Mouse (Mus musculus) lung, adult 2 months (tissue): ENCODE results near the gene Anapc2. TPM values are rescaled to one million over a fixed set of nuclear protein-coding genes. Genes with fewer than 3 reads are reported as not detected.

Experiments
- DNase-seq: peaks from one replicate; pipeline ENCODE4 v3.0.0; 2022
- H3K4me1 ChIP-seq: fragments of 200-500 bp; 2 replicates; pipeline ENCODE4 v1.6.1; 2011; ENCODE audit warnings: low read length; ENCODE audit not compliant: control insufficient read depth, insufficient read depth
- H3K4me3 ChIP-seq: fragments of 200-500 bp; replicated peaks from 2 replicates; pipeline ENCODE3; 2011; ENCODE audit warnings: low read depth, mild to moderate bottlenecking, control low read depth, low read length; ENCODE audit errors: extremely low read depth
- CTCF ChIP-seq: fragments of 200-500 bp; IDR thresholded peaks from 2 replicates; pipeline ENCODE4 v1.5.1; 2011; ENCODE audit warnings: mild to moderate bottlenecking, low read length, control low read depth; ENCODE audit not compliant: insufficient read depth
- POLR2A ChIP-seq: fragments of 200-500 bp; IDR thresholded peaks from 2 replicates; pipeline ENCODE4 v1.6.1; 2011; ENCODE audit warnings: low read depth, mild to moderate bottlenecking, control low read depth, low read length, borderline replicate concordance; ENCODE audit errors: extremely low read depth
- WGBS: fragments of 180-500 bp; shearing (Covaris S2); methylation state at CpG from one replicate; pipeline ENCODE4 v1.1.7; 2018; 5-methylcytosine and 5-hydroxymethylcytosine counted together
- polyA plus RNA-seq: library from polyadenylated mRNA; depleted of rRNA; stranded (reverse); fragments of >200 nt; gene quantifications from 2 replicates; pipeline ENCODE4 v1.2.3, GENCODE M21; 2012

The Anapc2 gene
- polyA plus RNA-seq, 1 experiment = 133 TPM

DNA sequence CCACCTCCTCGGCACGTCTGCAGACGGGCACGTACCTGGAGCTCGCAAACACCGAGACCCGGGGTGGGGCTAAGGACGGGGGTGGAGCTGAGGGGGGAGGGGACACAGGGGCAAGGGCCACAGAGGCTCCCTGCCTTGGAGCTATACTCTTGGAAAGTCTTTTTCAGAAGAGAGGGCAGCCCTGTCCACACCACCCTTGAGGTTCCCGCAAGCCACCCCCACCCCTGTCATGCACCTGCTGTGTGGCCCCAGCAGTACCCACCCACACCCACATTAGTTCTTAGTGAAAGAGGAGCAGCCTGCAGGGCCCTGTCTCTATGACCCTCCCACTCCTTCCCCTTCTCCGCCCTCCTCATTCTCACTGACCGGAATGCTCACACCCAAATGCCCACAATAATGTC is 39.2 kb downstream of the Anapc2 start:
- Histone ChIP-seq H3K4me1 (no peaks in the 10 kb centered on the region), H3K4me3 (no peak overlapping the region)
- TF ChIP-seq CTCF (no peak), POLR2A (no peak)
- WGBS = 6% methylated on average over 11 of the region's 11 CpGs
- no peak for DNase-seq

DNA sequence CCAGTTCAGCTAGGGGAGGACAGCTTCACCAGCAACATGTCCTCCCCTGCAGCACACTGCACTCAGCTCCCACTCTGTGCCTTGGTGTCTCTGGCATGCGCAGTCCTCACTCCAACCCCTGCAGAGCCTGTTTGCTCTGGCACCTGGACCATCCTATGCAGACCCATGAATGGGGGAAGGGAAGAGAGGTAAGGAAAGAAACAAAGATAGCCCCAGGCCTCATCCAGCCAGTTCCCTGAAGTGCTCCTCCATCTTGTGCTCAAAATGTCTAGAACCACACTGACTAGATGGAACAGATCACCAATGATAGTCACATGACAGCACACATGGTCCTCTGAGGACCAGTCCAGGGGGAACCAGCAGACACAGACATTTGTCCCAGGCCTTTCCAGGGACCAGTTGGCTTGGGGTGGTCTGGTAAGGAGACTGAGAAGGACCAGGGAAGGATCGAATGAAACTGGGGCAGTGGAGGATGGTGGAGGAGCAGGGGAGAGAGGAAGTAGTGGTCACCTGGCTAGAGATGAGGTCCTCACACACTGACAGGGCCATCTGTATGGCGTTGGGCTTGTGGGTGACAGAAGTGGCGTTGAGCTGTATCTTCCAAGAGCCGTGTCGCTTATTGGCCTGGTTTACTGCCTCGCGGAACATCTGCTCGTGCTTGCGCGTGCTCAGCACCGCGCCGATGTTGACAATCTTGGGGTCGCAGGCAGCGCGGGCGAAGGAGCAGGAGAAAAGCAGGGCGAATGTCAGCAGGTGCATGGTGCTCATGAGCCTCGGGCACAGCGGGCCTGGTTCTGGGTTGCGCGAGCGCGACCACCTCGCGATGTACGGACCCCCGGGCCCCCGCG is 46.1 kb downstream of the Anapc2 start:
- TF ChIP-seq CTCF (no peak), POLR2A (no peak)
- WGBS = 8% methylated on average over 31 of the region's 31 CpGs
- Histone ChIP-seq H3K4me1 (no peaks in the 10 kb centered on the region), H3K4me3 (no peak overlapping the region)
- no peak for DNase-seq

- TF ChIP-seq POLR2A = no peak
- TF ChIP-seq CTCF = no peak
- Histone ChIP-seq H3K4me1 (no peaks in the 10 kb centered on the region), H3K4me3 (no peak within 1 kb of the TSS)
- WGBS = 10% methylated on average over 58 of the region's 58 CpGs
- DNase-seq = peak; percentile 55
These were observed 46.9 kb downstream of the Anapc2 start, which contains the start of gene Grin1 for GRCm38 (mm10) chr2:25318971-25319773. TSS of gene Grin1 (minus strand) at chr2:25319187.

- H3K4me3 ChIP-seq = no peak overlapping the region
- 28% methylated on average over 2 of the region's 2 CpGs for WGBS
- no peak for TF ChIP-seq POLR2A
- no peak for TF ChIP-seq CTCF
- no peak for DNase-seq
- H3K4me1 ChIP-seq = no peaks in the 10 kb centered on the region
These were observed 47.8 kb downstream of the Anapc2 start for GRCm38 (mm10) chr2:25320084-25320483.

DNA sequence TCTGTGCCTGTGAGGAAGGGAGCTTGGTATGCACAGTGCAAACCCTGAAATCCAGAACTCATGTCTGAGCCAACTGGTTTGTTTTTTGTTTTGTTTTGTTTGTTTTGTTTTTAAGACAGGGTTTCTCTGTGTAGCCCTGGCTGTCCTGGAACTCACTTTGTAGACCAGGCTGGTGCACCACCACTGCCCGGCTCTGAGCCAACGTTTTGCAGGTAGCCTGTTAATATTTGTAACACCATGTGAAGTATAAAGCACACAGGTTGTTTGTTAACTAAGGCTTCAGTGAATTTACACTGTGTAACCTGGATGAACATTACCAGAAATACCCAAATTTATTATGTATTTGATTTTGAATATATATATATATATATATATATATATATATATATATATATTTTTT is 53.8 kb downstream of the Anapc2 start:
- DNase-seq = no peak
- H3K4me1 ChIP-seq = no peaks in the 10 kb centered on the region
- no peak overlapping the region for H3K4me3 ChIP-seq
- 73% methylated on average over 2 of the region's 2 CpGs for WGBS
- TF ChIP-seq CTCF = no peak
- TF ChIP-seq POLR2A = no peak

GRCm38 (mm10) chr2:25328440-25328839 is 56.2 kb downstream of the Anapc2 start:
- TF ChIP-seq CTCF (peak; percentile 37), POLR2A (no peak)
- WGBS = 40% methylated on average over 7 of the region's 7 CpGs
- H3K4me3 ChIP-seq = no peak overlapping the region
- no peak for DNase-seq
- peaks cover 4% of the 10 kb centered on the region; the same call in 1 of the 2 replicates for H3K4me1 ChIP-seq

DNA sequence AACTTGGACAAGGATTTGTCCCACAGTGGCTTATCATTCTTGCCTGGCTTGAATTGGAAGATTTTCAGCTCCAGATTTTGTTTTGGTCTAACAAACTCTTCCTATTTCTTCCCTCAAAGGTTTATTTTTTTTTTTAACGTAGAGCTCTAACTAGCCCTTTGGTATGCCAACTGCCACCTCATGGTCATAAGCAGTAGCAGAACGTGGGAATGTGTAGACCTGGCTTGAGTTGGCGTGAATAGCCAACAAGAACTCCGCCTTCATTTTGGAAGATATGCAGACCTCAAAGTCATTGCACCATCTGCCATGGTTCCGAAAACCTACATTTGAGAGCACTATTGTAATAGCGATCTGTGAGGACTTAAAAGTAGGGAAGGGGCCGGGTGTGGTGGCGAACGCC is 59.2 kb downstream of the Anapc2 start:
- TF ChIP-seq POLR2A (no peak), CTCF (no peak)
- 43% methylated on average over 9 of the region's 9 CpGs for WGBS
- H3K4me3 ChIP-seq = no peak overlapping the region
- DNase-seq = no peak
- peaks cover 7% of the 10 kb centered on the region; the same call in 1 of the 2 replicates for H3K4me1 ChIP-seq

DNA sequence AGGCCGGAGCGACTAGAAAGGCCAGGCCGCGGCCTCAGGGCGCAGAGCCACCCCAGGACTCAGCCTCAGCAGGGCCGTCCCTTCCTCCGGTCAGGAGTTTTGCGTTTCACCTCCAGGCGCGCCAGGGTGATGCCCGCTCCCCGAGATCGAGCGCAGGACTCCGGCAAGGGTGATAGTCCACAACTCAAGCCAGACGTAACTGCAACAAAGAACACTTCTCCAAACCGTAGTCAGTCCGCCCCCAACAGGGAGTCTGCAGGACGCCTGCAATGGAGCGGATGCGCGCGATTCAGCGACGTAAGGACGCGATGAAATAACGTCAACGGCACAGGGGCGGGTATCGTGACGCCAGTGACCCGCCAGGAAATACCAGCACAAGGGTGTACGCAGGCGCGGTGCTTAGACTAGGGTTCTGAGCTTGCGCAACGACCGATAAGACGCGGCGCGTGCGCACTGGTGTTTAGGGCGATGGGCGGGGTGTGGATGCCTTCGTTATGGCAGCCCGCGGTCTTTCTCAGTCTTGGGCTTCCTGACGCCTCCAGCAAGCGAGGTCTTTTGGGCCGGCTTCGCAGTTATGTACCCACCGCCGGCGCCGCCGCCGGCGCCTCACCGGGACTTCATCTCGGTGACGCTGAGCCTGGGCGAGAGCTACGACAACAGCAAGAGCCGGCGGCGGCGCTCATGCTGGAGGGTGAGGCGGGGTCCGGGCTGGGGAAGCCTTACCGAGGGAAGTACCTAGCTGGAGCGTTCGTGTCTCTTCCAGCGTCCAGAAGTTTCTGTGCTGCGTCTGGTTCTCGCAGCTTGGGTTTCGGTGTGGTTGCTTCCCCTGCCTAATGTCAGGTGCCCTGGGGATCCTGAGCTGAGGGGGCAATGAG is 60.2 kb downstream of the Anapc2 start, which contains the start of gene Man1b1:
Gene Man1b1, plus strand, starts transcription at position 53 of the 875 bp plus-strand sequence.
- peak; percentile 91; the same call in 1 of the 2 replicates for TF ChIP-seq POLR2A
- TF ChIP-seq CTCF = 0 out of 2 replicates have a peak, but pooled peaks have one; percentile 18
- under 1% methylated on average over 78 of the region's 78 CpGs for WGBS
- DNase-seq = peak; percentile 99
- Histone ChIP-seq H3K4me1 (peaks cover 7% of the 10 kb centered on the region; the same call in 1 of the 2 replicates), H3K4me3 (peak within 1 kb of the TSS; percentile 92)
